Mouse (Mus musculus) limb, embryonic 11.5 days (tissue): Measurements from ENCODE around the gene Bcr. TPM values are rescaled to one million over a fixed set of nuclear protein-coding genes. Genes with fewer than 3 reads are reported as not detected.

ENCODE experiments used
- ATAC-seq: fragments of 200-750 bp; cut with Nextera tagmentation; 2 replicates; pipeline ENCODE4 v1.8.0; 2017; ENCODE audit warnings: low read depth; ENCODE audit not compliant: insufficient number of reproducible peaks, low FRiP score, low TSS enrichment
- DNase-seq: peaks from one replicate; pipeline ENCODE4 v3.0.0-alpha.2; 2015; ENCODE audit warnings: low spot score
- H3K27ac ChIP-seq: fragments of 300-500 bp; sonication (generic); replicated peaks from 2 replicates; pipeline ENCODE4 v1.5.1; 2014; ENCODE audit warnings: low read depth, mild to moderate bottlenecking, low read length
- H3K27me3 ChIP-seq: fragments of 300-500 bp; sonication (generic); 2 replicates; pipeline ENCODE4 v1.6.1; 2014; ENCODE audit warnings: mild to moderate bottlenecking, low read length, mixed read lengths; ENCODE audit not compliant: control insufficient read depth, insufficient read depth
- H3K36me3 ChIP-seq: fragments of 300-500 bp; sonication (generic); 2 replicates; pipeline ENCODE4 v1.6.1; 2014; ENCODE audit warnings: mild to moderate bottlenecking, low read length, moderate library complexity, mixed read lengths; ENCODE audit not compliant: control insufficient read depth, insufficient read depth
- H3K4me1 ChIP-seq: fragments of 300-500 bp; sonication (generic); 2 replicates; pipeline ENCODE4 v1.6.1; 2014; ENCODE audit warnings: low read length, mixed read lengths; ENCODE audit not compliant: control insufficient read depth, insufficient read depth
- H3K4me2 ChIP-seq: fragments of 300-500 bp; sonication (generic); 2 replicates; pipeline ENCODE4 v1.6.1; 2014; ENCODE audit warnings: low read depth, mild to moderate bottlenecking, moderate library complexity; ENCODE audit not compliant: severe bottlenecking
- H3K4me3 ChIP-seq: fragments of 300-500 bp; sonication (generic); 2 replicates; pipeline ENCODE4 v1.5.1; 2014; ENCODE audit warnings: low read depth, low read length
- H3K9ac ChIP-seq: fragments of 300-500 bp; sonication (generic); 2 replicates; pipeline ENCODE4 v1.6.1; 2014; ENCODE audit warnings: mild to moderate bottlenecking, low read length
- H3K9me3 ChIP-seq: fragments of 300-500 bp; sonication (generic); 2 replicates; pipeline ENCODE4 v1.6.1; 2016; ENCODE audit warnings: low read length; ENCODE audit not compliant: control insufficient read depth
- WGBS: fragments of 180-500 bp; shearing (Covaris S2); extraction: QIAGEN DNeasy Blood & Tissue Kit; methylation state at CpG from one replicate; pipeline ENCODE4 v1.1.7; 2014; 5-methylcytosine and 5-hydroxymethylcytosine counted together
- polyA plus RNA-seq: library from polyadenylated mRNA; unstranded; fragments of >200 nt; fragmentation: Nextera tagmentation; extraction: Ambion mirVana; gene quantifications from 2 replicates; pipeline ENCODE4 v1.2.1, GENCODE M21; 2014

Gene Bcr
- polyA plus RNA-seq, 1 experiment from 2014 or later: 11.4 TPM

GRCm38 (mm10) chr10:75173712-75174111 is 113.3 kb downstream of the Bcr start:
- no peak overlapping the region for H3K27ac ChIP-seq
- peaks cover 15% of the 10 kb centered on the region for H3K36me3 ChIP-seq
- H3K9me3 ChIP-seq: no peaks in the 10 kb centered on the region
- no peak overlapping the region for H3K4me3 ChIP-seq
- H3K4me2 ChIP-seq: no peak overlapping the region
- H3K4me1 ChIP-seq: no peaks in the 10 kb centered on the region
- H3K27me3 ChIP-seq: no peaks in the 10 kb centered on the region
- ATAC-seq: no peak
- DNase-seq: no peak
- H3K9ac ChIP-seq: no peak overlapping the region
- WGBS: 89% methylated on average over 12 of the region's 12 CpGs

- no peaks in the 10 kb centered on the region for H3K9me3 ChIP-seq
- H3K9ac ChIP-seq: no peak overlapping the region
- H3K4me1 ChIP-seq: no peaks in the 10 kb centered on the region
- ATAC-seq (no peak), DNase-seq (no peak)
- no peak overlapping the region for H3K4me2 ChIP-seq
- no peaks in the 10 kb centered on the region for H3K27me3 ChIP-seq
- peaks cover 14% of the 10 kb centered on the region; the same call in 1 of the 2 replicates for H3K36me3 ChIP-seq
- H3K27ac ChIP-seq: no peak overlapping the region
- WGBS: 85% methylated on average over 8 of the region's 8 CpGs
- H3K4me3 ChIP-seq: no peak overlapping the region
Observed at GRCm38 (mm10) chr10:75176494-75176893, 116.1 kb downstream of the Bcr start.

- Histone ChIP-seq H3K27ac (no peak overlapping the region), H3K36me3 (peaks cover 13% of the 10 kb centered on the region; the same call in 1 of the 2 replicates), H3K9me3 (no peaks in the 10 kb centered on the region), H3K4me2 (no peak overlapping the region), H3K4me1 (no peaks in the 10 kb centered on the region), H3K4me3 (no peak overlapping the region), H3K9ac (no peak overlapping the region), H3K27me3 (no peaks in the 10 kb centered on the region)
- DNase-seq (no peak), ATAC-seq (no peak)
- 88% methylated on average over 5 of the region's 5 CpGs for WGBS
Observed at GRCm38 (mm10) chr10:75178911-75179310, 118.5 kb downstream of the Bcr start.

GRCm38 (mm10) chr10:75182151-75182774 is 121.9 kb downstream of the Bcr start:
- Histone ChIP-seq H3K36me3 (peaks cover 14% of the 10 kb centered on the region; the same call in 1 of the 2 replicates), H3K27me3 (no peaks in the 10 kb centered on the region), H3K4me2 (no peak overlapping the region), H3K9me3 (no peaks in the 10 kb centered on the region), H3K9ac (no peak overlapping the region), H3K4me3 (no peak overlapping the region), H3K4me1 (no peaks in the 10 kb centered on the region), H3K27ac (no peak overlapping the region)
- 54% methylated on average over 14 of the region's 14 CpGs for WGBS
- DNase-seq: peak; percentile 82
- ATAC-seq: 0 out of 2 replicates have a peak, but pooled peaks have one; percentile 48

GRCm38 (mm10) chr10:75184826-75185225 is 124.4 kb downstream of the Bcr start:
- WGBS: 92% methylated on average over 9 of the region's 9 CpGs
- DNase-seq (no peak), ATAC-seq (no peak)
- peaks cover 6% of the 10 kb centered on the region; the same call in 1 of the 2 replicates for H3K36me3 ChIP-seq
- no peak overlapping the region for H3K9ac ChIP-seq
- H3K4me1 ChIP-seq: no peaks in the 10 kb centered on the region
- H3K4me2 ChIP-seq: no peak overlapping the region
- H3K27ac ChIP-seq: no peak overlapping the region
- H3K27me3 ChIP-seq: no peaks in the 10 kb centered on the region
- H3K9me3 ChIP-seq: no peaks in the 10 kb centered on the region
- H3K4me3 ChIP-seq: no peak overlapping the region

GRCm38 (mm10) chr10:75186551-75186950 is 126.2 kb downstream of the Bcr start:
- WGBS: 59% methylated on average over 6 of the region's 6 CpGs
- ATAC-seq: no peak

GRCm38 (mm10) chr10:75187366-75188056 is 127.1 kb downstream of the Bcr start:
- no peak overlapping the region for H3K27ac ChIP-seq
- peaks cover 4% of the 10 kb centered on the region; the same call in 1 of the 2 replicates for H3K36me3 ChIP-seq
- no peaks in the 10 kb centered on the region for H3K9me3 ChIP-seq
- H3K27me3 ChIP-seq: no peaks in the 10 kb centered on the region
- no peak for ATAC-seq
- H3K4me2 ChIP-seq: no peak overlapping the region
- WGBS: 86% methylated on average over 8 of the region's 8 CpGs
- no peak overlapping the region for H3K4me3 ChIP-seq
- no peak overlapping the region for H3K9ac ChIP-seq
- no peak for DNase-seq
- no peaks in the 10 kb centered on the region for H3K4me1 ChIP-seq

More at GRCm38 (mm10) chr10:75186551-75186950, 126.2 kb downstream of the Bcr start:
- Histone ChIP-seq H3K27ac (no peak overlapping the region), H3K9me3 (no peaks in the 10 kb centered on the region), H3K27me3 (no peaks in the 10 kb centered on the region), H3K4me3 (no peak overlapping the region), H3K36me3 (peaks cover 4% of the 10 kb centered on the region; the same call in 1 of the 2 replicates), H3K4me2 (no peak overlapping the region; the same call in 1 of the 2 replicates), H3K9ac (no peak overlapping the region), H3K4me1 (no peaks in the 10 kb centered on the region)
- no peak for DNase-seq

- ATAC-seq (no peak), DNase-seq (peak; percentile 21)
- Histone ChIP-seq H3K4me3 (no peak overlapping the region), H3K27ac (no peak overlapping the region), H3K9me3 (no peaks in the 10 kb centered on the region), H3K27me3 (no peaks in the 10 kb centered on the region), H3K4me2 (no peak overlapping the region), H3K4me1 (no peaks in the 10 kb centered on the region), H3K36me3 (no peaks in the 10 kb centered on the region), H3K9ac (no peak overlapping the region)
- whole genome bisulfite sequencing: 49% methylated on average over 7 of the region's 7 CpGs
Observed at GRCm38 (mm10) chr10:75191647-75192046, 131.3 kb downstream of the Bcr start.
